In the genomic region with DNA sequence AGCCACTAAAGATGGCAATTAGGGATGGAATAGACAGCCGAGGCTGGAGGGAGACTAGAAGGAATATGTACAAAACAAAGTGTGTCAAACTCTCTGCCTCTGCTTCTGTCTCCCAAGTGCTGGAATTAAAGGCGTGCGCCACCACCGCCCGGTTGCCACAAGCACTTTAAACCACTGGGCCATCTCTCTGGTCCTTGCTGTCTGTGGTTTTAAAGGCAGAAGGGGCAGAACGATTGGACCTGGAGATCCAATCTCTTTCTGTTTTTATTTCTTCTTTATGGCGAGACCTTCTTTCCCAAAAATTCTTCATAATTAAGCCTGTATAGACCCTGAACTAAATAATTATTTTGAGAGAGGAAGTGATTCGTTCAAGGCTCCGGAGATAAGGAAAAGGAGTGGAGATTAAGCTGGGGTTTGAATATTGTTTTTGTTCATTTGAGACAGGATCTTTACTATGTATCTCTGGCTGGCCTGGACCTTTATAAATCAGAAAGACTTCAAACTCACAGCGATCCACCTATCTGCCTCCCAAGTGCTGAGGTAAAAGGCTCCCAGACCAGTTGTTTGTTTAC, we compare ENCODE assay signal across 8 mouse cellular contexts. TPM values are rescaled to one million over a fixed set of nuclear protein-coding genes. Genes with fewer than 3 reads are reported as not detected.
A peak's percentile ranks its signal among the peaks of the same experiment; 100 is the strongest.
DNase-seq lines count a peak whose midpoint lies in the region; ATAC-seq and TF ChIP-seq lines count a peak whose summit lies in the region.

No protein-coding gene starts in this region.

- H3K27ac ChIP-seq in ES-Bruce4 (ENCODE audit: insufficient read depth, low read length): peak overlapping the region; percentile 46; the same call in 1 of the 2 replicates
- peak overlapping the region; percentile 92 for H3K27ac ChIP-seq in heart, embryonic 16.5 days (ENCODE audit: low read length)

- H3K4me2 ChIP-seq in heart, embryonic 16.5 days (ENCODE audit: low read depth, low read length): peak overlapping the region; percentile 83

- TF ChIP-seq CTCF in ES-Bruce4 (IDR thresholded peaks at IDR 0.05; ENCODE audit: low read depth, low read length): no peak

- TF ChIP-seq POLR2A in ES-Bruce4 (IDR thresholded peaks at IDR 0.05; ENCODE audit: insufficient read depth, low read length): no peak

- no peaks in the 10 kb centered on the region for H3K9me3 ChIP-seq in erythroblast, embryonic 14.5 days (ENCODE audit: control insufficient read depth, low read length)
- no peaks in the 10 kb centered on the region for H3K9me3 ChIP-seq in ES-Bruce4 (replicated peaks; ENCODE audit: control insufficient read depth, insufficient read depth, low read length, poor library complexity, severe bottlenecking)
- H3K9me3 ChIP-seq in heart, embryonic 16.5 days (replicated peaks; ENCODE audit: control insufficient read depth, low read length): no peaks in the 10 kb centered on the region

- peaks cover 29% of the 10 kb centered on the region for H3K4me1 ChIP-seq in erythroblast, embryonic 14.5 days (ENCODE audit: control insufficient read depth)
- H3K4me1 ChIP-seq in ES-Bruce4 (ENCODE audit: control insufficient read depth, insufficient read depth, low read length): no peaks in the 10 kb centered on the region
- peaks cover 10% of the 10 kb centered on the region for H3K4me1 ChIP-seq in heart, embryonic 16.5 days (ENCODE audit: control insufficient read depth, insufficient read depth, low read length)

- WGBS in heart, embryonic 16.5 days: 5% methylated on average over 10 of the region's 10 CpGs

- no peak; the same call in 1 of the 2 replicates for ATAC-seq in erythroblast, adult 5-6 weeks (replicated peaks; ENCODE audit: low FRiP score, poor library complexity, severe bottlenecking)
- ATAC-seq in heart, embryonic 16.5 days (replicated peaks; ENCODE audit: extremely low read depth, insufficient read depth, low FRiP score): no peak
- ATAC-seq in megakaryocyte, adult 5-6 weeks (ENCODE audit: poor library complexity, severe bottlenecking): peak; percentile 33; the same call in 1 of the 2 replicates

- DNase-seq in MN1 (ENCODE audit: low spot score): no peak
- no peak for DNase-seq in urinary bladder, postnatal 14 days (ENCODE audit: low spot score)
- DNase-seq in kidney, postnatal 10 days: no peak

- H3K9ac ChIP-seq in ES-Bruce4 (ENCODE audit: low read depth, poor library complexity, severe bottlenecking): peak overlapping the region; percentile 95
- H3K9ac ChIP-seq in heart, embryonic 16.5 days (ENCODE audit: low read length): peak overlapping the region; percentile 99

- no peak for TF ChIP-seq EP300 in ES-Bruce4 (IDR thresholded peaks at IDR 0.05; ENCODE audit: insufficient read depth, low read depth, low read length)

- H3K36me3 ChIP-seq in erythroblast, embryonic 14.5 days (ENCODE audit: control insufficient read depth): peaks cover 12% of the 10 kb centered on the region
- no peaks in the 10 kb centered on the region for H3K36me3 ChIP-seq in ES-Bruce4 (ENCODE audit: control insufficient read depth, insufficient read depth, low read length, poor library complexity, severe bottlenecking)
- H3K36me3 ChIP-seq in heart, embryonic 16.5 days (ENCODE audit: control insufficient read depth, insufficient read depth): peaks cover 8% of the 10 kb centered on the region; the same call in 1 of the 2 replicates

- peak overlapping the region; percentile 79 for H3K4me3 ChIP-seq in erythroblast, embryonic 14.5 days (replicated peaks)
- peak overlapping the region; percentile 96 for H3K4me3 ChIP-seq in ES-Bruce4 (ENCODE audit: low read depth, low read length)
- H3K4me3 ChIP-seq in heart, embryonic 16.5 days (ENCODE audit: low read length): peak overlapping the region; percentile 96

- H3K27me3 ChIP-seq in erythroblast, embryonic 14.5 days (ENCODE audit: control insufficient read depth): no peaks in the 10 kb centered on the region
- no peaks in the 10 kb centered on the region for H3K27me3 ChIP-seq in ES-Bruce4 (ENCODE audit: control insufficient read depth, insufficient read depth, low read length, poor library complexity, severe bottlenecking)
- H3K27me3 ChIP-seq in heart, embryonic 16.5 days (ENCODE audit: control insufficient read depth, insufficient read depth, low read length): no peaks in the 10 kb centered on the region

RNA-seq across cellular contexts. Expression of a gene that starts 0.4 kb away (rescaled TPM):
- polyA plus RNA-seq in erythroblast, embryonic 14.5 days (2012): 0.47 and 0.65 TPM in 2 replicates
- total RNA-seq in erythroblast, adult 5-6 weeks (2015; ENCODE audit: low replicate concordance): 7.9 and 11.9 TPM in 2 replicates
- total RNA-seq in erythroblast, adult 5-6 weeks (2017; ENCODE audit: low replicate concordance): 7.6 and 10.3 TPM in 2 replicates
- polyA plus RNA-seq in ES-Bruce4 (2011; ENCODE audit: insufficient read depth, insufficient read length, low read depth, missing spikeins): 107 and 130 TPM in 2 replicates
- polyA plus RNA-seq in heart, embryonic 16.5 days (2015; fragmentation: Nextera tagmentation; extraction: Ambion mirVana): 16.1 and 18.0 TPM in 2 replicates
- 17.4 and 25.4 TPM in 2 replicates for total RNA-seq in megakaryocyte, adult 5-6 weeks (2015)
- 20.7 and 21.6 TPM in 2 replicates for total RNA-seq in megakaryocyte, adult 5-6 weeks (2017)

RNA-seq across cellular contexts. Expression of a gene that starts 23.7 kb away (rescaled TPM):
- 1.0 and 1.4 TPM in 2 replicates for polyA plus RNA-seq in erythroblast, embryonic 14.5 days (2012)
- 6.3 and 14.4 TPM in 2 replicates for total RNA-seq in erythroblast, adult 5-6 weeks (2015; ENCODE audit: low replicate concordance)
- total RNA-seq in erythroblast, adult 5-6 weeks (2017; ENCODE audit: low replicate concordance): 0.28 and 0.68 TPM in 2 replicates
- 14.8 and 16.1 TPM in 2 replicates for polyA plus RNA-seq in ES-Bruce4 (2011; ENCODE audit: insufficient read depth, insufficient read length, low read depth, missing spikeins)
- polyA plus RNA-seq in heart, embryonic 16.5 days (2015; fragmentation: Nextera tagmentation; extraction: Ambion mirVana): 6.2 and 6.6 TPM in 2 replicates
- total RNA-seq in megakaryocyte, adult 5-6 weeks (2015): 11.3 and 20.2 TPM in 2 replicates
- 2.6 and 10.9 TPM in 2 replicates for total RNA-seq in megakaryocyte, adult 5-6 weeks (2017)

RNA-seq across cellular contexts. Expression of a gene that starts 32.1 kb away (rescaled TPM):
- 2.8 and 3.0 TPM in 2 replicates for polyA plus RNA-seq in erythroblast, embryonic 14.5 days (2012)
- total RNA-seq in erythroblast, adult 5-6 weeks (2015; ENCODE audit: low replicate concordance): 6.7 and 10.0 TPM in 2 replicates
- 11.3 and 20.8 TPM in 2 replicates for total RNA-seq in erythroblast, adult 5-6 weeks (2017; ENCODE audit: low replicate concordance)
- 42.3 and 44.5 TPM in 2 replicates for polyA plus RNA-seq in ES-Bruce4 (2011; ENCODE audit: insufficient read depth, insufficient read length, low read depth, missing spikeins)
- polyA plus RNA-seq in heart, embryonic 16.5 days (2015; fragmentation: Nextera tagmentation; extraction: Ambion mirVana): 47.0 and 48.9 TPM in 2 replicates
- total RNA-seq in megakaryocyte, adult 5-6 weeks (2015): 14.6 and 16.3 TPM in 2 replicates
- 55.8 and 68.1 TPM in 2 replicates for total RNA-seq in megakaryocyte, adult 5-6 weeks (2017)

RNA-seq across cellular contexts. Expression of a gene that starts 49.2 kb away (rescaled TPM):
- 0.73 and 2.6 TPM in 2 replicates for polyA plus RNA-seq in erythroblast, embryonic 14.5 days (2012)
- total RNA-seq in erythroblast, adult 5-6 weeks (2015; ENCODE audit: low replicate concordance): 2.1 and 22.4 TPM in 2 replicates
- 5.2 and 11.7 TPM in 2 replicates for total RNA-seq in erythroblast, adult 5-6 weeks (2017; ENCODE audit: low replicate concordance)
- polyA plus RNA-seq in ES-Bruce4 (2011; ENCODE audit: insufficient read depth, insufficient read length, low read depth, missing spikeins): 7.4 and 8.7 TPM in 2 replicates
- 50.9 and 55.0 TPM in 2 replicates for polyA plus RNA-seq in heart, embryonic 16.5 days (2015; fragmentation: Nextera tagmentation; extraction: Ambion mirVana)
- 49.7 and 68.6 TPM in 2 replicates for total RNA-seq in megakaryocyte, adult 5-6 weeks (2015)
- total RNA-seq in megakaryocyte, adult 5-6 weeks (2017): 77.2 and 89.0 TPM in 2 replicates

RNA-seq across cellular contexts. Expression of a gene that starts 54.1 kb away (rescaled TPM):
- polyA plus RNA-seq in erythroblast, embryonic 14.5 days (2012): 0.09 and 0.11 TPM in 2 replicates
- total RNA-seq in erythroblast, adult 5-6 weeks (2015; ENCODE audit: low replicate concordance): 1.7 and 2.7 TPM in 2 replicates
- 0.98 and 2.6 TPM in 2 replicates for total RNA-seq in erythroblast, adult 5-6 weeks (2017; ENCODE audit: low replicate concordance)
- 21.0 and 24.7 TPM in 2 replicates for polyA plus RNA-seq in ES-Bruce4 (2011; ENCODE audit: insufficient read depth, insufficient read length, low read depth, missing spikeins)
- 22.7 and 22.9 TPM in 2 replicates for polyA plus RNA-seq in heart, embryonic 16.5 days (2015; fragmentation: Nextera tagmentation; extraction: Ambion mirVana)
- total RNA-seq in megakaryocyte, adult 5-6 weeks (2015): 14.3 and 16.6 TPM in 2 replicates
- total RNA-seq in megakaryocyte, adult 5-6 weeks (2017): 6.4 and 7.4 TPM in 2 replicates

Comparison
In these comparisons a context has a peak if more than half of its experiments do, and no peak if none do; other contexts are left out.
1. RNA of a gene that starts 0.4 kb away (polyA plus RNA-seq): 107 to 130 TPM in ES-Bruce4 and 16.1 to 18.0 TPM in heart, embryonic 16.5 days; 0.47 to 0.65 TPM in erythroblast, embryonic 14.5 days; every median in the first group is over 10 times any median in the second.
2. RNA of a gene that starts 32.1 kb away (polyA plus RNA-seq): 47.0 to 48.9 TPM in heart, embryonic 16.5 days and 42.3 to 44.5 TPM in ES-Bruce4; 2.8 to 3.0 TPM in erythroblast, embryonic 14.5 days; every median in the first group is over 10 times any median in the second.
3. Peak in every context shown above with its lines, with median percentiles within 50 percentile points of each other: H3K4me3 ChIP-seq.